In genomic region chr11:93623605-93624004, GRCm38 (mm10) we compare ENCODE assay signal across 10 mouse cellular contexts.
"Had no signal": no experiment of that assay in that cellular context is flagged by ENCODE, and none has a peak within 500 bp of the region (broad histone marks: within the 10 kb centered on the region; RNA-seq: fewer than 3 reads in every experiment).

No protein-coding gene starts in this region.

- ATAC-seq: lung, postnatal 0 days; midbrain, embryonic 13.5 days; midbrain, embryonic 15.5 days had no signal

- DNase-seq: lung, adult 2 months; lung, postnatal 14 days; lung, postnatal 36 days; right cerebral cortex, postnatal 14 days; thymus, adult 2 months; thymus, postnatal 25 days; thymus, postnatal 4 days had no signal
